ENCODE assay signal across 8 mouse cellular contexts in genomic region chr13:23745381-23746161, GRCm38 (mm10). TPM values are rescaled to one million over a fixed set of nuclear protein-coding genes. Genes with fewer than 3 reads are reported as not detected.
DNase-seq lines count a peak whose midpoint lies in the region; ATAC-seq lines count a peak whose summit lies in the region.

TSS of gene Hist1h3c (minus strand) at chr13:23745602.

- peak within 1 kb of the TSS; percentile 77 for H3K4me2 ChIP-seq in heart, embryonic 14.5 days (ENCODE audit: low read length)
- H3K4me2 ChIP-seq in liver, embryonic 15.5 days, result peak within 1 kb of the TSS; percentile 66
- H3K4me2 ChIP-seq in neural tube, embryonic 12.5 days (replicated peaks), result peak within 1 kb of the TSS; percentile 60

- H3K9me3 ChIP-seq in heart, embryonic 14.5 days (ENCODE audit: control insufficient read depth, low read length), result no peaks in the 10 kb centered on the region
- no peaks in the 10 kb centered on the region for H3K9me3 ChIP-seq in liver, embryonic 15.5 days (replicated peaks)
- H3K9me3 ChIP-seq in neural tube, embryonic 12.5 days, result no peaks in the 10 kb centered on the region

- H3K27me3 ChIP-seq in heart, embryonic 14.5 days (ENCODE audit: control insufficient read depth, insufficient read depth, low read length), result no peaks in the 10 kb centered on the region
- H3K27me3 ChIP-seq in liver, embryonic 15.5 days, result no peaks in the 10 kb centered on the region
- no peaks in the 10 kb centered on the region for H3K27me3 ChIP-seq in neural tube, embryonic 12.5 days (replicated peaks)

- peak within 1 kb of the TSS; percentile 81 for H3K9ac ChIP-seq in heart, embryonic 14.5 days (ENCODE audit: low read length)
- peak within 1 kb of the TSS; percentile 81 for H3K9ac ChIP-seq in liver, embryonic 15.5 days
- peak within 1 kb of the TSS; percentile 58 for H3K9ac ChIP-seq in neural tube, embryonic 12.5 days

- no peaks in the 10 kb centered on the region for H3K36me3 ChIP-seq in heart, embryonic 14.5 days (ENCODE audit: control insufficient read depth, insufficient read depth, low read length)
- no peaks in the 10 kb centered on the region for H3K36me3 ChIP-seq in liver, embryonic 15.5 days (replicated peaks)
- H3K36me3 ChIP-seq in neural tube, embryonic 12.5 days, result no peaks in the 10 kb centered on the region

- peak; percentile 52 to 80 for DNase-seq in CD8-positive naive resting alpha-beta T cell, adult 2 months (ENCODE audit: low read depth in 2 of 2, low spot score in 2 of 2)
- peak; percentile 93 for DNase-seq in c-Kit-negative CD71-positive TER-119-positive erythroid progenitor cells, embryonic 14.5 days (ENCODE audit: low read depth, low spot score)
- peak; percentile 80 for DNase-seq in fibroblast of lung, adult 2 months (ENCODE audit: low read depth)
- DNase-seq in kidney, postnatal 10 days, result peak; percentile 92
- peak; percentile 92 for DNase-seq in testis, postnatal 10 days (ENCODE audit: low spot score)

- ATAC-seq in heart, embryonic 14.5 days (ENCODE audit: insufficient number of reproducible peaks, insufficient read depth, low FRiP score, low read depth), result no peak
- peak; percentile 53 for ATAC-seq in liver, embryonic 15.5 days (ENCODE audit: insufficient read depth)
- ATAC-seq in neural tube, embryonic 12.5 days (ENCODE audit: low FRiP score, low read depth), result peak; percentile 69

- WGBS in heart, embryonic 14.5 days, result 1% methylated on average over 23 of the region's 28 CpGs
- WGBS in liver, embryonic 15.5 days (ENCODE audit: insufficient replicate concordance), result under 1% methylated on average over 28 of the region's 28 CpGs
- under 1% methylated on average over 28 of the region's 28 CpGs for WGBS in neural tube, embryonic 12.5 days

- H3K4me3 ChIP-seq in heart, embryonic 14.5 days (ENCODE audit: control insufficient read depth in 1 of 2, insufficient read depth in 1 of 2, low read depth in 1 of 2, low read length in 2 of 2), result peak within 1 kb of the TSS; percentile 38 to 60
- peak within 1 kb of the TSS; percentile 62 for H3K4me3 ChIP-seq in liver, embryonic 15.5 days (replicated peaks)
- peak within 1 kb of the TSS; percentile 39 for H3K4me3 ChIP-seq in neural tube, embryonic 12.5 days

- peaks cover 0 to 29% of the 10 kb centered on the region in 2 experiments; a peak in 2 of 4 replicates for H3K4me1 ChIP-seq in heart, embryonic 14.5 days (ENCODE audit: control insufficient read depth in 2 of 2, insufficient read depth in 2 of 2, low read length in 2 of 2)
- H3K4me1 ChIP-seq in liver, embryonic 15.5 days (replicated peaks), result peaks cover 48% of the 10 kb centered on the region
- peaks cover 5% of the 10 kb centered on the region; the same call in 1 of the 2 replicates for H3K4me1 ChIP-seq in neural tube, embryonic 12.5 days

- H3K27ac ChIP-seq in heart, embryonic 14.5 days (replicated peaks in 1 of 2; ENCODE audit: control insufficient read depth in 1 of 2, insufficient read depth in 1 of 2, low read depth in 2 of 2, low read length in 2 of 2), result peak within 1 kb of the TSS; percentile 99 to 100
- H3K27ac ChIP-seq in liver, embryonic 15.5 days (replicated peaks), result peak within 1 kb of the TSS; percentile 99
- H3K27ac ChIP-seq in neural tube, embryonic 12.5 days, result peak within 1 kb of the TSS; percentile 94

RNA-seq across cellular contexts. Expression of gene Hist1h3c, which starts in this region (rescaled TPM):
- 2.5 and 2.7 TPM in 2 replicates for polyA plus RNA-seq in heart, embryonic 14.5 days (2014; fragmentation: Nextera tagmentation; extraction: Ambion mirVana)
- polyA plus RNA-seq in liver, embryonic 15.5 days (2015; fragmentation: Nextera tagmentation; extraction: Ambion mirVana), result 6.4 and 7.3 TPM in 2 replicates
- polyA plus RNA-seq in neural tube, embryonic 12.5 days (2016; fragmentation: Nextera tagmentation; extraction: Ambion mirVana), result 6.8 and 7.4 TPM in 2 replicates
